Mouse (Mus musculus): Measurements from ENCODE around the gene Mobp. TPM values are rescaled to one million over a fixed set of nuclear protein-coding genes. Genes with fewer than 3 reads are reported as not detected.

The Mobp gene
- total RNA-seq, 2 experiments from 2014 or later: not detected

DNA sequence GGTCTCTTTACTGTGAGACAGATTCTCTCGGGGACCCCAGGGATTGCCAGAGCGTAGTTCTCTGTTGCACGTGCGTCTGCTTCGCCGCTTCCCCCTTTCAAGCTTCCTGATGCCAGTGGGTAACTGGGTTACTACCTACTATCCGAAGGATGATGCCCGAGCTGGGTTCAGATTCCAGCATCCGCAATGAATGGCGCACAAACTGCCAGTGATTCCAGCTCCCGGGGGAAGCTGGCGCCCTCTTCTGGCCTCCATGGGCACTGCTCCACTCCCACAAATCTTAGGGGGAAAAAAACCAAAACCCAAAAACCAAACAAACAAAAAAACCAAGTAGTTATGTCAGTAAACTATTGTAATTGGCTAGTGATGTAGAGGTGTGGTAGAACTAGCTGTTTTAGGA lies 53.2 kb downstream of the Mobp start:
- intact Hi-C loops (cut with DNase I): no loop called here
- no peak for DNase-seq

DNA sequence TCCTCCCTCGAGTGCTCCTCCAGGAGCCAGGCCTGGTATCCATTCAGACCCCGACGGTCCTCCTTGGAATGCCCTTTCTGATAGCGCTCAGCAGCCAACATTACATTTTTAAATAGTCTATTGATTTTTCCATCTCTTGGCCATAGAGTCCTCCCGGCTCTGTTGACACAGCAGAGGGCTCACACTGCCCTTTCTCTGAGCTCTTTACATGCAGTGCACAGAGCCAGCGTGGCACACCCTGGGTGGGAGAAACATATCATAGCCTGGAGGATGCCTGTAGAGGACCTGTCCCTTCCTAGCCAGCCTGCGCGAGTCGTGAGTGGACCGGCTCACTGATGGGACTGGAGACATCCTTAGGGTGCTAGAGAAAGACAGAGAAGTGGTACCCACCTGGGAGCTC lies 54.4 kb downstream of the Mobp start:
- no peak for DNase-seq
- intact Hi-C loops (cut with DNase I): no loop called here

GRCm38 (mm10) chr9:120206897-120207296 lies 57.4 kb downstream of the Mobp start:
- intact Hi-C loops (cut with DNase I): no loop called here

DNA sequence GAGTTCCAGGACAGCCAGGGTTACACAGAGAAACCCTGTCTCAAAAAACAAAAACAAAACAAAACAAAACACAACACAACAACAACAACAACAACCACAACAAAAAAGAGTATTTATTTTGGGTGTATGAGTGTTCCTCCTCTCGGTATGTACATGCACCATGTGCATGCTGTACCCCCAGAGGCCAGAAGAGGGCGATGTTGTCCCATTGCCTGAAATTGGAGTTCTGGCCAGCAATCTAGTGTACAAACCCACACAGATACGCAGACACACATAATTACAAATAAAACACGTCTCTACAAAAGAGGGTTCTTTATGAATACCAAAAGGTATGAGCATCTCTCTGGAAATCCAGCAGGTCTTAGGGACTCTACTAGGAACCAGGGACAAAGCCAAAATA lies 60.6 kb downstream of the Mobp start:
- peak; percentile 18 to 43 for DNase-seq
- intact Hi-C loops (cut with DNase I): loop anchor here (1.0 kb wide), 1 partner anchor 167 kb away; no protein-coding TSS in a partner anchor

More at GRCm38 (mm10) chr9:120206897-120207296, 57.4 kb downstream of the Mobp start:
- no peak for DNase-seq

GRCm38 (mm10) chr9:120210865-120211264 lies 61.4 kb downstream of the Mobp start:
- DNase-seq: no peak
- intact Hi-C loops (cut with DNase I): loop anchor here (1.0 kb wide), 1 partner anchor 166 kb away; no protein-coding TSS in a partner anchor

- no peak for DNase-seq
- intact Hi-C loops (cut with DNase I): no loop called here
Measured at GRCm38 (mm10) chr9:120212936-120213335, 63.4 kb downstream of the Mobp start.

- no peak for DNase-seq
- intact Hi-C loops (cut with DNase I): no loop called here
Measured at GRCm38 (mm10) chr9:120214978-120215495, 65.5 kb downstream of the Mobp start.

DNA sequence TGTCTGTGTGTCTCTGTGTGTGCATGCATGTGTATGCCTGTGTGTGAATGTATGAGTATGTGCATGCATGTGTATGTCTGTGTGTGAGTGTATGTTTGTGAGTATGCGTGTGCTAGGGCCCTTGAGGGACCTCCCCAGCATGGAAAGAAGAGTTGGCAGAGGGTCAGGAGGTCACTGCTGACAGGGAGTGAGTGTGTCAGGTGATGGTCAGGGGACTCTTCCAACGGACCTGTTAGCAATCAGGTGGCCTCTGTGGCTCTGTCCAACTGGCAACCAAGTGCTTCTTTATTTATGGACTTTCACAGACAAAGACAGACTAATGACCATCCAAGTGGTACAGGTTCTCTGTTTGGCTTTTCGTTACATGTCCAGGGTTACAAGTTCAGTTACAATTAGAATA lies 69.9 kb downstream of the Mobp start:
- peak; percentile 27 to 40 for DNase-seq
- intact Hi-C loops (cut with DNase I): no loop called here

Other genes with a start within 250 kb of the Mobp start
- gene Gorasp1, start 212.1 kb upstream of the Mobp start, total RNA-seq (2021): 10 to 100 TPM; 30.2 to 30.6 TPM
- gene Ttc21a, start 212.1 kb upstream of the Mobp start, total RNA-seq (2021): not detected
- 10 to 100 TPM; 11.1 to 29.3 TPM for gene Csrnp1, start 165.0 kb upstream of the Mobp start, total RNA-seq (2021)
- 100 to 1,000 TPM; 122 to 127 TPM for gene Xirp1, start 126.1 kb upstream of the Mobp start, total RNA-seq (2021)
- gene Cx3cr1, start 79.8 kb upstream of the Mobp start, total RNA-seq (2021): 1 to 10 TPM; 3.1 to 5.4 TPM
- not detected for gene Ccr8, start 57.6 kb upstream of the Mobp start, total RNA-seq (2021)
- 10 to 100 TPM; 18.9 to 21.1 TPM for gene Slc25a38, start 39.3 kb upstream of the Mobp start, total RNA-seq (2021)
- 100 to 1,000 TPM; 494 to 510 TPM for gene Rpsa, start 22.0 kb upstream of the Mobp start, total RNA-seq (2021)
- 1 to 10 TPM; 4.6 to 5.5 TPM for gene Myrip, start 151.8 kb downstream of the Mobp start, total RNA-seq (2021)